Comparison of ENCODE assay signal across 12 mouse cellular contexts in genomic region chr11:72550134-72550988, GRCm38 (mm10). TPM values are rescaled to one million over a fixed set of nuclear protein-coding genes. Genes with fewer than 3 reads are reported as not detected.
DNase-seq lines count a peak whose midpoint lies in the region; ATAC-seq and TF ChIP-seq lines count a peak whose summit lies in the region.
"Had no signal": no experiment of that assay in that cellular context is flagged by ENCODE, and none has a peak within 500 bp of the region (broad histone marks: within the 10 kb centered on the region; RNA-seq: fewer than 3 reads in every experiment).

Spns3 (minus strand) TSS chr11:72550506.

- H3K9ac ChIP-seq in heart, embryonic 15.5 days = no peak within 1 kb of the TSS
- no peak within 1 kb of the TSS; the same call in 1 of the 2 replicates for H3K9ac ChIP-seq in liver, embryonic 16.5 days (ENCODE audit: low read depth, low read length)
- no peak within 1 kb of the TSS for H3K9ac ChIP-seq in hindbrain, postnatal 0 days (replicated peaks; ENCODE audit: low read length)
- H3K9ac ChIP-seq in midbrain, postnatal 0 days (replicated peaks; ENCODE audit: low read length, poor library complexity, severe bottlenecking) = no peak within 1 kb of the TSS
- H3K9ac ChIP-seq: heart, embryonic 13.5 days had no signal

- ATAC-seq in heart, embryonic 15.5 days (replicated peaks; ENCODE audit: insufficient number of reproducible peaks, insufficient read depth, low FRiP score, low read depth) = no peak
- ATAC-seq in liver, embryonic 16.5 days (ENCODE audit: low read depth) = peak; percentile 64
- ATAC-seq in hindbrain, postnatal 0 days = no peak
- ATAC-seq in midbrain, postnatal 0 days (ENCODE audit: low FRiP score) = no peak

- no peaks in the 10 kb centered on the region for H3K36me3 ChIP-seq in heart, embryonic 15.5 days
- H3K36me3 ChIP-seq in liver, embryonic 16.5 days (ENCODE audit: control insufficient read depth, insufficient read depth) = no peaks in the 10 kb centered on the region
- H3K36me3 ChIP-seq in thymus, adult 2 months (ENCODE audit: control insufficient read depth, insufficient read depth, low read length) = no peaks in the 10 kb centered on the region
- H3K36me3 ChIP-seq in hindbrain, postnatal 0 days (ENCODE audit: insufficient read depth, low read length) = no peaks in the 10 kb centered on the region
- H3K36me3 ChIP-seq in midbrain, postnatal 0 days (ENCODE audit: insufficient read depth, low read length) = no peaks in the 10 kb centered on the region
- H3K36me3 ChIP-seq: heart, embryonic 13.5 days had no signal

- no peaks in the 10 kb centered on the region for H3K9me3 ChIP-seq in heart, embryonic 15.5 days (replicated peaks)
- H3K9me3 ChIP-seq in liver, embryonic 16.5 days (replicated peaks; ENCODE audit: control insufficient read depth, low read length) = no peaks in the 10 kb centered on the region
- H3K9me3 ChIP-seq in hindbrain, postnatal 0 days (ENCODE audit: low read length) = no peaks in the 10 kb centered on the region
- no peaks in the 10 kb centered on the region for H3K9me3 ChIP-seq in midbrain, postnatal 0 days (ENCODE audit: low read length)
- H3K9me3 ChIP-seq: heart, embryonic 13.5 days had no signal

- H3K4me3 ChIP-seq in heart, embryonic 15.5 days = 0 out of 2 replicates have a peak within 1 kb of the TSS, but pooled peaks have one; percentile 1
- peak within 1 kb of the TSS; percentile 9 for H3K4me3 ChIP-seq in liver, embryonic 16.5 days (ENCODE audit: low read depth, low read length)
- peak within 1 kb of the TSS; percentile 48 for H3K4me3 ChIP-seq in thymus, adult 2 months (ENCODE audit: control insufficient read depth, insufficient read depth, low read length)
- no peak within 1 kb of the TSS for H3K4me3 ChIP-seq in hindbrain, postnatal 0 days (ENCODE audit: low read length)
- H3K4me3 ChIP-seq in midbrain, postnatal 0 days (ENCODE audit: low read depth, low read length) = no peak within 1 kb of the TSS
- H3K4me3 ChIP-seq: erythroblast, embryonic 14.5 days; heart, embryonic 13.5 days had no signal

- TF ChIP-seq CTCF in thymus, adult 2 months (IDR thresholded peaks at IDR 0.05; ENCODE audit: borderline replicate concordance, control insufficient read depth, extremely low read depth, insufficient read depth, low read length, poor library complexity) = no peak
- no peak for TF ChIP-seq CTCF in hindbrain, postnatal 0 days (IDR thresholded peaks at IDR 0.05; ENCODE audit: low read depth)
- TF ChIP-seq CTCF in midbrain, postnatal 0 days (IDR thresholded peaks at IDR 0.05) = no peak

- 22% methylated on average over 8 of the region's 8 CpGs for WGBS in heart, embryonic 15.5 days
- whole genome bisulfite sequencing in liver, embryonic 16.5 days (ENCODE audit: insufficient replicate concordance) = 11% methylated on average over 8 of the region's 8 CpGs
- 7% methylated on average over 8 of the region's 8 CpGs for WGBS in thymus, adult 2 months
- 69% methylated on average over 8 of the region's 8 CpGs for WGBS in hindbrain, postnatal 0 days
- WGBS in midbrain, postnatal 0 days = 72% methylated on average over 8 of the region's 8 CpGs

- H3K27ac ChIP-seq in heart, embryonic 15.5 days = no peak within 1 kb of the TSS
- peak within 1 kb of the TSS; percentile 43 for H3K27ac ChIP-seq in liver, embryonic 16.5 days (ENCODE audit: low read length)
- H3K27ac ChIP-seq in thymus, adult 2 months (ENCODE audit: control insufficient read depth, insufficient read depth, low read length) = peak within 1 kb of the TSS; percentile 54
- H3K27ac ChIP-seq in hindbrain, postnatal 0 days = no peak within 1 kb of the TSS
- no peak within 1 kb of the TSS for H3K27ac ChIP-seq in midbrain, postnatal 0 days (ENCODE audit: low read depth, low read length)
- H3K27ac ChIP-seq: heart, embryonic 13.5 days had no signal

- no peaks in the 10 kb centered on the region for H3K27me3 ChIP-seq in heart, embryonic 15.5 days
- H3K27me3 ChIP-seq in liver, embryonic 16.5 days (ENCODE audit: control insufficient read depth, insufficient read depth, low read depth, low read length) = no peaks in the 10 kb centered on the region
- no peaks in the 10 kb centered on the region for H3K27me3 ChIP-seq in thymus, adult 2 months (ENCODE audit: control insufficient read depth, insufficient read depth, low read length)
- no peaks in the 10 kb centered on the region for H3K27me3 ChIP-seq in hindbrain, postnatal 0 days (ENCODE audit: insufficient read depth, low read length)
- H3K27me3 ChIP-seq in midbrain, postnatal 0 days (ENCODE audit: insufficient read depth, low read length) = no peaks in the 10 kb centered on the region

- H3K4me1 ChIP-seq in heart, embryonic 15.5 days (replicated peaks) = peaks cover 6% of the 10 kb centered on the region; the same call in 1 of the 2 replicates
- H3K4me1 ChIP-seq in liver, embryonic 16.5 days (ENCODE audit: control insufficient read depth, low read depth, low read length) = no peaks in the 10 kb centered on the region
- peaks cover 21% of the 10 kb centered on the region for H3K4me1 ChIP-seq in thymus, adult 2 months (replicated peaks; ENCODE audit: control insufficient read depth, insufficient read depth, low read length)
- no peaks in the 10 kb centered on the region for H3K4me1 ChIP-seq in hindbrain, postnatal 0 days (ENCODE audit: insufficient read depth, low read length)
- H3K4me1 ChIP-seq in midbrain, postnatal 0 days (ENCODE audit: insufficient read depth, low read length) = no peaks in the 10 kb centered on the region

- peak within 1 kb of the TSS; percentile 18; the same call in 1 of the 2 replicates for H3K4me2 ChIP-seq in heart, embryonic 15.5 days
- peak within 1 kb of the TSS; percentile 17; the same call in 1 of the 2 replicates for H3K4me2 ChIP-seq in liver, embryonic 16.5 days (ENCODE audit: low read depth, low read length)
- no peak within 1 kb of the TSS for H3K4me2 ChIP-seq in hindbrain, postnatal 0 days (ENCODE audit: low read depth, low read length)
- no peak within 1 kb of the TSS for H3K4me2 ChIP-seq in midbrain, postnatal 0 days (ENCODE audit: low read depth, low read length, poor library complexity, severe bottlenecking)
- H3K4me2 ChIP-seq: heart, embryonic 13.5 days had no signal

- DNase-seq in heart, adult 9 months (ENCODE audit: low spot score in 2 of 2) = no peak
- peak; percentile 87 for DNase-seq in MEL-GATA-1-ER (ENCODE audit: extremely low read depth, low read depth)
- DNase-seq in thymus, adult 2 months = peak; percentile 58
- no peak for DNase-seq in hindbrain, postnatal 0 days (ENCODE audit: low spot score)
- no peak for DNase-seq in midbrain, postnatal 0 days (ENCODE audit: low spot score)
- no peak for DNase-seq in adrenal gland, adult (ENCODE audit: inconsistent age in 2 of 2, low spot score in 1 of 2)
- DNase-seq: cerebellum, adult 11 months; lung, postnatal 36 days had no signal

- no peak for TF ChIP-seq POLR2A in thymus, adult 2 months (IDR thresholded peaks at IDR 0.05; ENCODE audit: control insufficient read depth, extremely low read depth, insufficient read depth, low read length, poor library complexity)

RNA-seq across cellular contexts. Expression of gene Spns3, which starts in this region (rescaled TPM):
- polyA plus RNA-seq in heart, embryonic 15.5 days (2015; fragmentation: Nextera tagmentation; extraction: Ambion mirVana) = 0.14 and 0.80 TPM in 2 replicates
- polyA plus RNA-seq in liver, embryonic 16.5 days (2015; fragmentation: Nextera tagmentation; extraction: Ambion mirVana) = 1.6 TPM in 2 replicates
- polyA plus RNA-seq in thymus, adult 2 months (2012; rRNA removed) = 13.5 and 15.4 TPM in 2 replicates
- total RNA-seq in hindbrain, postnatal 0 days (2014; rRNA removed) = 0.10 TPM in 1 of 2 replicates, not detected in the other
- 0.13 and 0.25 TPM in 2 replicates for polyA plus RNA-seq in hindbrain, postnatal 0 days (2015; fragmentation: Nextera tagmentation; extraction: Ambion mirVana)
- 0.22 and 0.24 TPM in 2 replicates for total RNA-seq in midbrain, postnatal 0 days (2014; rRNA removed)
- polyA plus RNA-seq in midbrain, postnatal 0 days (2015; fragmentation: Nextera tagmentation; extraction: Ambion mirVana) = not detected in 2 replicates

Comparison
In these comparisons a context has a peak if more than half of its experiments do, and no peak if none do; other contexts are left out.
1. H3K27ac ChIP-seq: peak in liver, embryonic 16.5 days (single experiment) and thymus, adult 2 months (single experiment); none in heart, embryonic 15.5 days (single experiment), hindbrain, postnatal 0 days (single experiment) and midbrain, postnatal 0 days (single experiment).
2. H3K4me2 ChIP-seq: peak in heart, embryonic 15.5 days (single experiment) and liver, embryonic 16.5 days (single experiment); none in hindbrain, postnatal 0 days (single experiment) and midbrain, postnatal 0 days (single experiment).
3. H3K4me3 ChIP-seq: peak in heart, embryonic 15.5 days (single experiment), liver, embryonic 16.5 days (single experiment) and thymus, adult 2 months (single experiment); none in hindbrain, postnatal 0 days (single experiment) and midbrain, postnatal 0 days (single experiment).
4. DNase-seq: peak in MEL-GATA-1-ER (single experiment) and thymus, adult 2 months (single experiment); none in heart, adult 9 months (0 of 2), hindbrain, postnatal 0 days (single experiment), midbrain, postnatal 0 days (single experiment) and adrenal gland, adult (0 of 2).